Mouse (Mus musculus) urinary bladder, postnatal 10 days (tissue): Measurements from ENCODE around the gene Gstt1.
"Not testable (repeated sequence)": the region's sequence is repeated elsewhere in the genome, so short reads cannot be mapped to it uniquely, and the experiment has no call there.

Experiments
- DNase-seq: peaks from one replicate; pipeline ENCODE4 v3.0.0; 2022; ENCODE audit warnings: low spot score

The Gstt1 gene

DNA sequence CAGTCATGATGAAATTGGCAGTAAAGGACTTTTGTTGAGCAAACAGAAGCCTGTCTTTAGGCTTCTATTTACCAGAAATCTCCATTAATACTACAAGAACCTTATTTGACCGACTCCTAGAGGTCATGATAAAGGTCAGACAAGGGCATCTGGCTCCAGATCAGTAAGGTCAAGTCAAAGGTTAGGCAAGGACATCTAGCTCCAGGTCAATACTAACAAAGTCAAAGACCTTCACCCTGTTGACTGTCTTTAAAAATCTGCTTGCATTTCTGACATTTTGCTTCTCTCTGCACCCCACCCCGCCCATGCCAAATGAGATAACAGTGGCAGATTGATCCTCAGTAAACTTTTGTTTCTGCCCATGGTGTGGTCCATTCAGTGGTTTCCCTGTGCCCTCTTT, 5.8 kb upstream of the Gstt1 start:
- no peak for DNase-seq

DNA sequence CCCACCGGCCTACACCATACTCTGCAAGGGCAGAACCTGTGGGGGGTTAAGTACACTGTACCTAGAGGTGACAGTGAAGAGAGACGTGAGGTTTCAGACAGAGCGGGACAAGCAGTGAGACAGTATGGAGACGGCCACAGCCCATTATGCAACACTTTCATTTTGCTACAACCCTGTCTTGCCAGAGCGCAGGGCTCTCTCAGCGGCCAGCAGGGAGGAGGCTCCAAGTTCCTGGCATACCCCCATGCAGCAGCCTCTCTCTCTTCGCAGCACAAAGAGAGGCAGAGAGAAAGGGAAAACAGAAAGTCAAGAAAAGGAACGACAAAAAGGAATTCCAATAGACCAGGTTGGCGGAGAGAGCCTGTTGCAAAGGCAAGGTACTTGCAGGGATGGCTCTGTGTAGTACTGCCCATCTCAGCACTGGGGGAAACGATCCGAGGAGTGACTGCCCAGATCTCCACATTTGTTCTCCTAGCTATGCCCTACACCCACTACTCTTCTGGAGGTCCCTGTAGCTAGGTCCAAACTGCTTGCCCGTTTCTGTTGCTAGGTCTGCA, 687 bp downstream of the Gstt1 start:
- no peak for DNase-seq

DNA sequence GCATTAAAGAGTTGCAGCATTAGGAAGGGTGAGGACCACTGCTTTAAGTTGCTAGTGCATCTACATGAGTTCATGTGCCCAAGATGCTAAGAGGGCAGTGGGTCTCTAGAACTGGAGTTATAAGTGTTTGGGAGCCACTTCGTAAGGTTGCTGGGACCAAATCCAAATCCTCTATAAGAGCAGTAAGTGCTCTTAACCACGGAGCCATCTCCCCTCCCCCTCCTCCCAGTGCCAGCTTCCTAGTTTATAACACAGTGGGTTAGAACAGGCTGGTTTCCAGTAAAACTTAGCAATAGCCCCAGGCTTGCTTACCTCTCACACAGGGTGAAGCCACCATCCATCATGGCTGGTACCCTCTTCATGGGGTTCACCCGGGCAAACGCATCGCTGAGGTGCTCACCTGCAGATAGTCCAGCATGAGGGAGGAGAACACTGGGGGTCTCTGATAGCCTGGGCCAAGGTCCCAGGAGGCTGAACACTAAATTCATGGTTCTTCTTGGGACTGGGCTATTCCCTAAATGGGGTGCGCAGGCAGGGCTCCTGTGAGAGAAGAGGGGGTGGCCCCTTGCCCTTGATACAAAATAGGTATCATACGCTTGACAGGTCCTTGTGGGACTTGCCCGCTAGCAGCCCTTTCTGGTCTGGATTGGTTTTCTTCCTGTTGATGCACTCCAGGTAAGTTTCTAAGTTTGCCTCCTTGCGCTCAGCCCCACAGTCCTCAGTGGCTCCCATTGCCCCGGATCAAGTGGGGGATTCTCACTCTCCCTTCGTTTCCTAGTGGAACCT, 1.5 kb downstream of the Gstt1 start:
- no peak for DNase-seq

DNA sequence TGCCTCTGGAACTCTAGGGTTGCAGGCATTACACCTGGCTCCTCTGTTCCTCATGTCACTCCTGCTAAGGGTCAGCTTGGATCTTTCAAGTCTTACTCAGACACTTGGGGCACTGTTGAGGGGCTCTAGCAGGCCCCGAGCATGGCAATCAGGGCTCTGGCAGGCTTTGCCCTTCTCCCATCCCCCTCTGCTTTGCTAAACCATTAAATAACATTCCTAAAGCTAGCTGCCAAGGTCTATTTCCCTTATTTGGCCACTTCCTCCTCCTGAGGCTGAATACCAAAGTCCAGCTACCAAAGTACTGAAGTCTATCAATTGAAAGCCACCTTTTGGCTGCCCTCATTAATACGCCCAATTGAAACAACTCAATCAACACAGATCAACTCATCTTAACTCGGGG, 3.5 kb downstream of the Gstt1 start:
- no peak for DNase-seq

DNA sequence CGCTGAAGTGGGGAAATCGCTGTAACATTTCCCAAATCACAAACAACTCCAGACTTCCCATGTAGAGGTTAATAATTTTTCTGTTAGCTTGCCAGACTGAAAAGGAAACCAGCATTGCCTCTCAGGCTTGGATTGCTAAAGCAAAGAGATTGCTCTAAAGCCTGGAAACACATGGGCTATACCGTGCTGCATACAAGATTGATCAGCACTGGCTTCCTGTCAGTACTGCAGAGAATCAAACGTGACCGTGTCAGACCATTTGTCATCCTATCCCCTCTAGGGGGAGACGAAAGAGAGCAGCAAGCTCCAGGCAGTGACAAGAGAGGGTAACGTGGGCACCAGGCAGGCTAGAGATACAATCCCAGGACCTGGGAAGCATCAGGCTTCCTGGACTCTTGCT, 7.6 kb downstream of the Gstt1 start:
- DNase-seq: no peak

DNA sequence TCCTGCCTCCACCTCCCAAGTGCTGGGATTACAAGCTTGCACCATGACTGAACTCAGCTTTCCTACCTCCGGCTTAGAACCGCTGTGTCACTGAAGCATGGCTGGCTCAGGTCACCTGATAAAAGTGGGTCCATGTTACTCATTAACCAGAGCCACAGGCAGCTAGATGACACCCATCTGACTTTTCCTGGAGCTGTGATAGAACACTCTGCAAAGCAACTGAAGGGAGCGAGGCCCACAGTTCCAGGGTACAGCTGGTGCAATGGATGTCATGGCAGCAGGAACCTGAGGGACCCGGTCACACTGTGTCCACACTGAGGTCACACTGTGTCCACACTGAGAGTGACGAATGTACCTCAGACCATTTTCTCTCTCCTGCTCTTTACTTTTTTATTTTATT, 8.5 kb downstream of the Gstt1 start:
- no peak for DNase-seq

DNA sequence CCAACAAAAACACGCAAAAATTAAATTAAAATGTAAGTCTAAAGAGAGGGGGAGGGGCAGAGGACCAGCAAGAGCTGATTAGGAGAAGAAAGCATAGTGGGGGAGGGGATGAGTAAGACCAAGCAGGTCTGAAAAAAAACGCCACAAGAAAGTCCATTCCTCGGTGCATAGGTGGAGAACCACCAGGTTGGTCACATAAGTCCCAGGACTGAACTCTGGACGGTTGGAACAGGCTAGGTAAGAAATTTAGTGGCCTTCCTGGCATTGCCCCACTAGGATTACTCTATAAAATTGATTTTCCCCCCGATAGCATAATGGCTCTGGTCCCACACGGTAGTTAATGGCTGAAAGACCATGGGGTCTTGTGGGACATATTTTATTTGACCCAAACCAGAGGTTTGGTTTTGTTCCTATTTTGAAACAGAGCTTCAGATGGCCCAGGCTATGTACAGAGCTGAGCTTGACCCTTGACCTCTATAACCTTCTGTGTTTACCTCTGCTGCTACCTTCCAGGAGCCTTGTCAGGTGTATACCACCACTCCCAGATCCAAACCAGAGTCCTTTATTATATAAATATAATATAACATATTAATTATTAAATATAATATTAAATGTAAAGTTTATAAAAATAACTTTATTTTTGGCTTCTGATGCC, 9.2 kb downstream of the Gstt1 start:
- no peak for DNase-seq

DNA sequence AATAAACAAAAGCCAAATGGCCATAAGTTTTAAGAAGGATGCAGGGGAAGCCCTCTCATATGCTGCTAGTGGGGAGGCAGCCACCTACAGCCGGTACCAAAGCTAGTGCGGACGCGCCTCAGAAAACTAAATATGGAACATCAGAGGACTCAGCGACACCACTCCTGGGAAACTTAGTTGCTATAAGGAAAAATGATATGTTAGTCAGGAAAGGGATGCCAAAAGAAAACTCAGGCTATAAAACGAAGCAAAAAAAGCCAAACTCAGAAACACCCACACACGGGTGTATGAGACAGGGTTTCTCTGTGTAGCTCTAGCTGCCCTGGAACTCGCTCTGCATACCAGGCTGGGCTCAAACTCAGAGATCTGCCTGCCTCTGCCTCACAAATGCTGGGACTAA, 10.1 kb downstream of the Gstt1 start:
- no peak for DNase-seq

DNA sequence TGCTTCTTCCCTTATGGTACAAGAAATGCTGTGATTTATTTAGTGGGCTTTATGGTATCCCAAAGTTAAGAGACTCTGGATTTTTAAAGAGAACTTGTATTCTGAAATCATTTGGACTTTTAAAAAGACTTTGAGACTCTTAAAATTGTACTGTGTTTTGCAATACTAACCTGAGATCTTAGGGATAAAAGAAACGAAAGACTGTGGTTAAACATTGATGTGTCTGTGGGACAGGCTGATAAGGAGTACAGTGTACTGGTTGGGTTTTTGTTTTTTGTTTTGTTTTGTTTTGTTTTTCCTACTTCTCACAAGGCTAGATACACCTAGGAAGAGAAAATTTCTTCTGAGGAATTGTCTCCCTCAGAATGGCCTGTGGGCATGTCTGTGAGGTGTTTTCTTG, 12.9 kb downstream of the Gstt1 start:
- no peak for DNase-seq

DNA sequence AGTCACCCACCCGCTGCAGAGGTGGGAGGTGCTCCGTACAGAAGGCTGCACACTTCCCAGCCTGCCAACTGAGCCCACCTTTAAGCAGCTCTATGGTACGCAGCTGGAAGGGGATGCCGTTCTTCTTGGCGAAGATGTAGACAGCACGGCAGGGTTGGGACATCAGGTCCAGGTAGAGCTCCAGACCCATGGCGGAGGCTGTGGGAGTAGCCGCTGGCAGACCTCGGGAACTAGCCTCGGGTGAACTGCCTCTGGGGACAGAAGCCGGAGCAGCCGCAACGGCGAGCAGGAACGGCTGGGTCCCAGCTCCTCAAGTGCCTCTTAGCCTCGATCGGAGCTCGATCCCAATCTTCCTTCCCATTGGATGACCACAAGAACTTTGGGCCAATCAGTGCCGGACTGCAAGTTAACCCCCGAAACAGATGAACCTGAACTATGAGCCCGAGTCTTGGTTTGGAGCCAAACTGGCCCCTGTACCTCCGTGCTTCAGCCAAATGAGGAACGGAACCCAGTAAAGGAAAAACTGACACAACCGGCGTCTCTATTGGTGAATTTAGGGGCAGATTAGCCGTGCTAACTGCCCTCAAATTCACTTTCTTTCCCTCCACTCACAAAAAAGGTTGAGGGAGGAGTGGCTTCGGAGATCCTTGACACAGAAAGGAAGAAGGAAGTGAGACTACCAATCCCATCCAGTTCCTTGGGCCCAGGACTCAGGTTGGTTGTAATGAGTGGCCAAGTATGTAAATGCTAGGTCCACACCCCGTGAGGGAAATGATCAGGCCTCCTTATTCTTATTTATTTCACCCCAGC, 17.4 kb downstream of the Gstt1 start, which contains the start of the genes Gm20441 and Gstt3:
Gene Gm20441, minus strand, starts transcription at position 186 of the 810 bp plus-strand sequence.
Gene Gstt3, minus strand, starts transcription at position 646 of the 810 bp plus-strand sequence.
- no peak for DNase-seq

DNA sequence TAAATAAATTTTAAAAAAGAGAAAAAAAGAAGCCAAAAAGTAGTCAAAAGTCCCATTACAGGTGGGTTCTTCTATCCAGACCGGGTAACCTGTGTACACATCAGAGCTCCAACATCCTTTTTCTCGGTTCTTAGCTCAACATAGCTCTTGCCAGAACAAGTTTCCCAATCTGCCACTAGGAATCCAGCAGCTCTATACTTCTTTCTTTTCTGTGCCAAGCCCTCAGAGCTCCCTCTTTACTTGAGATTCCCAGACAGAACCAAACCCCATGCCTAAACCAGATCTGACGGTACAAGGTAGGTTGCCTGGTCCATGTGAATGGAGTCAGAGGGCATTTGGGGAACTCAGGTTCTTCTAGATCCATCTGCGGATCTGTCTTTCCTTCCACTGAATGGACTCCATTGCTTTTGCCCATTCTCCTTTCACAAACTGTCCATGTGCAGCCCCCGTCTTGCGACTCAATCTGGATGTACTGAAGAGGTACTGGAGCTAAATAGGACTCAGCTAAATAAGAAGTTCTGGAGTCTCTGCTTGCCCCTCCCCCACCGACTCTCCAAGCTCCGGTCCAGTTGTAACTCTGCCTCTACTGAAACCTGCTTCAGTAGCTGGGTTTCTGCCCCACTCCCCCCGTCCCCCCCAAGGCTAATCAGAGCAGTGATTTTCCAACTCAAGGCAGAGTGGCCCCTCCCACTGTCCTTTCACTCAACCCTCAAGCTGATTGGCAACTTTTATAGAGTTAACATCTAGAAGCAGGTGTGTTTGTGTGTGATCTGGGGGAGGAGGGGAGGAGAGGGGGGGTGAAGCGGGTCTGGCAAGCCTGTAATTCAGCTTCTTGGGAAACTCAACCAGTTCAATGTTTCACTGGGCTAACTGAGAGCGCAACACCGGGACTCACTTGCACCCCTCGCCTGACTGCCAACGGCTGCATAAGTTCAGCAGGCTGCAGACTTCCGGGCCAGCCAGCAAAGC, 18.9 kb downstream of the Gstt1 start:
- no peak for DNase-seq

DNA sequence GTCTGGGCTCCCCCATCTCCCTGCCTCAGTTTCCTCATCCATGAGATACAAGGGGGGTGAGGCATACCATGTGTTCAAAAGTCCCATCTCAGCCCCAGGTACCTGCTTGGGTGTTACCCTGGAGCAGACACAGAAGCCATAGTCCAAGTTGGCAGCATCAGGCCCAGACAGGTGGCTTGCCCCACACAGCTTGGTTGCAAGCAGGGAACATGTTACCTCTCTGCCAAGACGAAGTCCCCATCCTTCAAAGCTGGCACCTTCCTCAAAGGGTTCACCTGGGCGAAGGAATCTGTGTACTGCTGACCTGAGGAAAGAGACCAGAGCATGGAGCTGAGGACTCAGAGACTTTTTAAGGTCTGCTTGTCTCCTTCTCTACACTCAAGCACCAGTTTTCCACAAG, 20.5 kb downstream of the Gstt1 start:
- DNase-seq: no peak

DNA sequence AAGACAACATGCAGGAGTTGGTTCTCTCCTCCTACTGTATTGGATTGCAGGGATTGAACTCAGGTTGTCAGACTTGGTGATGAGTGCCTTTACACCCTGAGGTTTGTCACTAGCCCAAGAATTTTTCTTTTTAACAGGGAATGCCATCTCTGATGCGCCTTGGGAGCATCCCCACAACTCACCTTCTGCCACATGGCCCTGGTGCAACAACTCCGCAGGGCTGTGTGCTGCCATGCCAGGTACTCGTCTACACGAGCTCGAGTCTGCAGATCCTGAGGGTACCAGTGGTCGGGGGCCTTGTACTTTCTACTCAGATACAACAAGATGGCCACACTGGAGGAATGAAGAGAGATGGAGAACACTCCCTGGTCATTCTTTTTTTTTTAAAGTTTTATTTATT, 21.8 kb downstream of the Gstt1 start:
- DNase-seq: no peak

DNA sequence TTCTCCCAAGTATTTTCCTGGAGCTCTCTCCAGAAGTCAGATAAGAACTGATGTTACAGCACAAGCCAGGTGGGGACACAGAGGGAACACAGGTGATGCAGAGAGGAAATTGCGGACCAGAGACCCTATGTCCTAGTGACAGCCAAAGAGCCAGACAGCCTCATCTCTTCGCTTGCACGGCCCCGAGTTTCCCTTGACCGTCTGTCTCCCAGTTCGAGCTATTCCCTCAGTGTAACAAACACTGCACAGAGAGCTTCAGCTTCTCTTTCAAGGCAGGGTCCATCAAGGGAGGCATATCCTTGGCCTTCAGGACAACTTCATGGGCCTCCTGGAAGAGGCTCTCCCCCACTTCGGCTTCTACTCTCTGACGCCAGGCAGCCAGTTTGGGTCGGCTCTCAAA, 23.8 kb downstream of the Gstt1 start:
- DNase-seq: no peak

DNA sequence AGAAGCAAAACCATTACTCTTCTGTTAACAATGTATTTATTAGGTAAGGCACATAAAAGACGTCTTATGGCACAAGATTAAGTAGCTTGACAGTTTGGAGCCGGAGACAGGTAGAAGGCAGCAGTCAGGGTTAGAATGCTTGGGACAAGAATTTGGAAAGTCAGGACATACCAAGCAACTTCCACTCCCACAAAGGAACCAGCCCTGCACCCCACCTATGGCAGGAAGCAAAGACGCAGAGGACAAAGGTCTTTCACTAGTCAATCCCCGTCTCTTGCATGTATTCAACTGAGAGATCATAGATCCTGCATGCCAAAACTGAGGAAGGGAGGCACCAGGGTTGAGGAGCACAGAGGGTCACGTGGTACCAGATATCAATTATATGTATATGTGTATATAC, 24.3 kb downstream of the Gstt1 start:
- DNase-seq: no peak

DNA sequence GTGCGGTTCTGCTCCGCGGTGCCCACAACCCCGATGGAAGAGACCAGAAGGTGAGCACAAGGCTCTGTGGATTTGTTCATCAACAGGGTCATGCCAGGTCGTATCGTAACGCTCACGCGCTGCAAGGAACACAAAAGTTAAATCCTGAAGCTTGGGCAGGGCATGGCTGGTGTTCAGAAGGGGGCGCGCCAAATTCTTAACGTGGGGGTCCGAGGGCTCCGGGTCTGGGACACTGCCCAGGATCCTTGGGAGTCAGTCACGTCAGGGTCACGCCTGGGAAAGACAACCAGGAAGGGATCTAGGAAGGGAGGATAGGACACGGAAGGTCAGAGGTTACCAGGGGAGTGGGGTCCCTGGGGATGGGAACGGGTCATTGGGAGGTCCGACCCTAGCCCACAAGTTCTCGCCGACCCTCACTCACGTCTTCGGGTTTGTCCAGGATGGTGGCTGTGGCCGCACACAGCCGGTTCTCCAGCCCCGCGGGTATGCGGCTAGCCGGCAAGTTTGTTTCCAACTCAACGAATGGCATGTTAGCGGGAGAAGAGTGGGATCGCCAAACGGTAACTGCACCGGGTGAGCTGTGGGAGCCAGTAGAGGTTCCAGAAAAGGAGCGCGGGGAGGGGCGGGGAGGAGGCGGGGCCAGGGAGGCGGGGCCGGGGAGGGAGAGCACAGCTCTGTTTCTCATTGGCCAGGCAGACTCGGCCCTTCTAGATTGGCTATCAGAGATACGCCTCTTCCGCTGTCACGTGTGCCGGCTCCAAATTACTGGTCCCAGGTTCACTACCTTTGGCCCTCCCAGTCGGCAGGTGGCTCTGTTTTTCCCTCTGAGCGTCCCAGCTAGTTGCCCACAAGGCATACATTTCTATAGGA, 25.4 kb downstream of the Gstt1 start, which contains the start of gene Ddt:
Gene Ddt, minus strand, starts transcription at position 620 of the 870 bp plus-strand sequence.
- DNase-seq: peak; percentile 51

DNA sequence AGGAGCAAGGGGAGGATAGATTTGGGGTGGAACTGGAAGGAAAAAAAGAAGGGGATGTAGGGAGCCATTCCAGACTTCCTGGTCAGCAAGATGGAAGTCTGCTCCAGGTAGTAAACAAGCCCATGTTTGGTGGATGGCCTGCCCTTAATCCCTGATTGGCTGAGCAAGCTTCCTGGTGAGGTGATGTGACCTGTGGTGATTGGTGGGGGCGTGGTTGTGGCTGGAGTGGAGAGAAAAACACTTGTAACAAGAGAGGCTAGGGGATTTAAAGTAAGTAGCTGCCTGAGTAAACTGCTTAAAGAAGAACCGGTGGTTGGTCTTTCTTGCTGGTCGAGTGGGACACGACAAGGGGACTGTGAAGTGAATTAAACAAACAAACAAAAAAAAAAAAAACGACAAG, 30.6 kb downstream of the Gstt1 start:
- DNase-seq: not testable (repeated sequence)

DNA sequence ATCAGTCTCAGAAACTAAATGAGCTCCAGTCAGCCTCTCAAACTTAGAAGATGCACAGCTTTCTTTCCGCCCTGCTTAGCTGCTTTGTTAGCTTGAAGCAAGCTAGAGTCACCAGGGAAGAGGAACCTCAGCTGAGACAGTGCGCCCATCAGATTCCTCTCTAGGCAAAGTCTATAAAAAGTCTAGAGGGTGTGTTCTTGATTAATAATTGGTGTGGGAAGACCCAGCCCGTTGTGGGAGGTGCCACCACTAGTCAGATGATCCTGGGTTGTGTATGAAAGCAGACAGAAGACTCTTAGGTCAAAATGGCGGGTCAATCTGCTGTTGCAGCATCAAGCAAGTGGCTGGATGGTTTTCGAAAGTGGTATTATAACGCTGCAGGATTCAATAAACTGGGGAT, 31.5 kb downstream of the Gstt1 start:
- no peak for DNase-seq

DNA sequence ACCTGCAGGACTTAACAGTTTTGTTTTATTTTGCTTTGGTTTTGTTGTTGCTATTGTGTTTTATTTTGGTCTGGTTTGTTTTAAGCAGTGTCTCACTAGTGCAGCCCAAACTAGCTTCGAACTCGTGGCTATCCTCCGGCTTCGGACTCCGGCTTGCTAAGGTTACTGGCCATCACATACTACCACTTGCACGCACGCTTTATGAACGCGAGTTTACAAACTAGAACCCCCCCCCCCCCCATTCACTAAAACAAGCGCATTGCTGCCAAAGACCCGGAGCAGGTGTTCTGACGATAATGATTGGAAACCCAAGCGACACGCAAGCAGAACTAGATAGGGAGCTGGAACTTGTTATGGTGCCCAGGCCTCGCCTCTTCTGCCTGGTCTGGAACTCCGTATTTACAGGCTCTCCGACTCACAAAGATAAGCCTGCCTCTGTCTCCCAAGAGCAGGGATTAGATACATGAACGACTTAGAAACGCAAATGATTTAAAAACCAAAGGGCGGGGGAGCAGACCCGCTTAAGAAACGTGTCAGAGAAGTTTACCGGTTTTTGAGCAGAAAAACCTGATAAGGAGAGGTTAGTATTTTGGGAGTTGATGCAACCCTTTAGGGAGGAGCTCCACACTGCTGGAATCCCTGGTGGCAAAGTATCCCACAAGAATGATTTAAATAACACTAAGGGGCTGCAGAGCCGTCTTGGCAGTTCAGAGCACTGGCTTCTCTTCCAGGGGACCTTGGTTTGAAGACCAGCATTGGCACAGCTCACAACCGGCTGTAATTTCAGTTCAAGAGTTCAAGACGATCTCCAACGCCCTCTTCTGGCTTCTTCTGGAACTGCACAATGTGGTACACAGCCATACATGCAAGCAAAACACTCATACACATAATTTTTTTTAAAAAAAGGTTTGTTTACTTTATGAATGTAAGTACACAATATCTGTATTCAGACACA, 33.6 kb downstream of the Gstt1 start:
- DNase-seq: no peak
